Mouse (Mus musculus): ENCODE results near the gene Cubn.

DNA sequence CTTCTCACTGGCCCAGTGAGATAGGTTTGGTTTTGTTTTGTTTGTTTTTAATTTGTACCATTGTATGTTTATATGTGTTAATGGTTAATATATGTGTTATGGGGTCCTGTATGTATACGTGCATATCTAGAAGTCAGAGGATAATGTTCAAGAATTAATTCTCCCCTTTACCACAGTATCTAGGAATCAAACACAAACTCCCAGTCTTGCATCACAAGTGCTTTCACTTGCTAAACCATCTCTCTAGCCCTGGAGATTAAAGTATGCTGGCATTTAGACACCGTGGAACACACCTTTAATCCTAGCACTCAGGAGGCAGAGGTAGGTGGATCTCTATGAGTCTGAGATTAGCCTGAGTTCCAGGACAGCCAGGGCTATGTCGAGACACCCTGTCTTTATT, 83.3 kb downstream of the Cubn start:
- TF ChIP-seq MAX (IDR thresholded peaks at IDR 0.05; ENCODE audit: low read depth), result no peak
- TF ChIP-seq POLR2AphosphoS2 (IDR thresholded peaks at IDR 0.05; ENCODE audit: insufficient read length, low read depth), result no peak
- TF ChIP-seq USF1 (IDR thresholded peaks at IDR 0.05; ENCODE audit: low read depth), result no peak
- no peak for TF ChIP-seq POLR2A (IDR thresholded peaks at IDR 0.05; ENCODE audit: insufficient read length, low read depth)
- no peak for TF ChIP-seq MYOG (IDR thresholded peaks at IDR 0.05; ENCODE audit: control insufficient read depth in 1 of 3, insufficient read depth in 1 of 3, insufficient read length in 2 of 3, low read depth in 2 of 3)
- TF ChIP-seq REST (IDR thresholded peaks at IDR 0.05; ENCODE audit: insufficient read depth, insufficient read length), result no peak
- no peak for TF ChIP-seq TCF12 (IDR thresholded peaks at IDR 0.05; ENCODE audit: insufficient read depth, poor library complexity, severe bottlenecking)
- no peak for TF ChIP-seq E2F4 (IDR thresholded peaks at IDR 0.05; ENCODE audit: insufficient read depth)
- no peak for TF ChIP-seq MYOD1 (IDR thresholded peaks at IDR 0.05; ENCODE audit: control insufficient read depth in 1 of 3, insufficient read length in 2 of 3, low read depth in 2 of 3)
- TF ChIP-seq CEBPB (IDR thresholded peaks at IDR 0.05; ENCODE audit: insufficient read depth, poor library complexity, severe bottlenecking), result peak; percentile 56; the same call in 1 of the 2 replicates
- no peak for TF ChIP-seq TCF3 (IDR thresholded peaks at IDR 0.05; ENCODE audit: insufficient read length, low read depth)
- TF ChIP-seq SRF (IDR thresholded peaks at IDR 0.05; ENCODE audit: control insufficient read depth, insufficient read length, low read depth), result no peak
